Mouse (Mus musculus) forebrain, embryonic 14.5 days (tissue): ENCODE data around the gene C1qtnf12. TPM values are rescaled to one million over a fixed set of nuclear protein-coding genes. Genes with fewer than 3 reads are reported as not detected.

Experiments used
- ATAC-seq: fragments of 200-750 bp; cut with Nextera tagmentation; 2 replicates; pipeline ENCODE4 v1.8.0; 2017; ENCODE audit warnings: mild to moderate bottlenecking, moderate library complexity
- DNase-seq: peaks from one replicate; pipeline ENCODE4 v3.0.0-alpha.2; 2015; ENCODE audit warnings: low spot score
- H3K27ac ChIP-seq: fragments of 300-500 bp; sonication (generic); 2 replicates; pipeline ENCODE4 v1.5.1; 2014; ENCODE audit warnings: low read depth, mild to moderate bottlenecking, control low read depth, low read length, moderate library complexity
- H3K27me3 ChIP-seq: fragments of 300-500 bp; sonication (generic); replicated peaks from 2 replicates; pipeline ENCODE4 v1.6.1; 2014; ENCODE audit warnings: low read length, control low read depth, mixed read lengths; ENCODE audit not compliant: control insufficient read depth, insufficient read depth
- H3K36me3 ChIP-seq: fragments of 300-500 bp; sonication (generic); 2 replicates; pipeline ENCODE4 v1.6.1; 2014; ENCODE audit warnings: low read length, control low read depth; ENCODE audit not compliant: control insufficient read depth, insufficient read depth
- H3K4me1 ChIP-seq: fragments of 300-500 bp; sonication (generic); 2 replicates; pipeline ENCODE4 v1.6.1; 2014; ENCODE audit warnings: antibody characterized with exemption, low read length, control low read depth; ENCODE audit not compliant: control insufficient read depth, insufficient read depth
- H3K4me2 ChIP-seq: fragments of 300-500 bp; sonication (generic); 2 replicates; pipeline ENCODE4 v1.6.1; 2014; ENCODE audit warnings: mild to moderate bottlenecking, control low read depth, low read length
- H3K4me3 ChIP-seq: fragments of 300-500 bp; sonication (generic); 2 replicates; pipeline ENCODE4 v1.5.1; 2014; ENCODE audit warnings: low read depth, low read length, control low read depth
- H3K9ac ChIP-seq: fragments of 300-500 bp; sonication (generic); 2 replicates; pipeline ENCODE4 v1.6.1; 2014; ENCODE audit warnings: mild to moderate bottlenecking, low read length, control low read depth, moderate library complexity
- H3K9me3 ChIP-seq: fragments of 300-500 bp; sonication (generic); replicated peaks from 2 replicates; pipeline ENCODE4 v1.6.1; 2016; ENCODE audit warnings: low read length, control low read depth, mixed read lengths; ENCODE audit not compliant: control insufficient read depth
- WGBS: fragments of 180-500 bp; shearing (Covaris S2); extraction: QIAGEN DNeasy Blood & Tissue Kit; methylation state at CpG from one replicate; pipeline ENCODE4 v1.1.7; 2014; 5-methylcytosine and 5-hydroxymethylcytosine counted together
- polyA plus RNA-seq: library from polyadenylated mRNA; unstranded; fragments of >200 nt; fragmentation: Nextera tagmentation; extraction: Ambion mirVana; gene quantifications from 2 replicates; pipeline ENCODE4 v1.2.1, GENCODE M21; 2014

The C1qtnf12 gene
- polyA plus RNA-seq: 8.0 and 11.3 TPM in 2 replicates

- no peaks in the 10 kb centered on the region for H3K27me3 ChIP-seq
- H3K9me3 ChIP-seq: no peaks in the 10 kb centered on the region
- no peak within 1 kb of the TSS for H3K27ac ChIP-seq
- peak within 1 kb of the TSS; percentile 67 for H3K4me2 ChIP-seq
- DNase-seq (peak; percentile 29), ATAC-seq (peak; percentile 61)
- no peaks in the 10 kb centered on the region; the same call in 1 of the 2 replicates for H3K4me1 ChIP-seq
- under 1% methylated on average over 36 of the region's 42 CpGs for WGBS
- H3K9ac ChIP-seq: peak within 1 kb of the TSS; percentile 64
- H3K4me3 ChIP-seq: peak within 1 kb of the TSS; percentile 35
- H3K36me3 ChIP-seq: peaks cover 43% of the 10 kb centered on the region
Measured at GRCm38 (mm10) chr4:155962167-155962971, at the start of gene C1qtnf12. C1qtnf12 (plus strand) TSS chr4:155962318.

- DNase-seq (no peak), ATAC-seq (no peak)
- H3K4me1 ChIP-seq: no peaks in the 10 kb centered on the region
- H3K4me2 ChIP-seq: no peak overlapping the region
- no peak overlapping the region for H3K27ac ChIP-seq
- 80% methylated on average over 1 of the region's 1 CpGs for WGBS
- H3K9ac ChIP-seq: no peak overlapping the region
- H3K4me3 ChIP-seq: no peak overlapping the region
- no peaks in the 10 kb centered on the region for H3K27me3 ChIP-seq
- no peaks in the 10 kb centered on the region for H3K9me3 ChIP-seq
- no peaks in the 10 kb centered on the region for H3K36me3 ChIP-seq
Measured at GRCm38 (mm10) chr4:155932031-155932430, 30.1 kb upstream of the C1qtnf12 start.

DNA sequence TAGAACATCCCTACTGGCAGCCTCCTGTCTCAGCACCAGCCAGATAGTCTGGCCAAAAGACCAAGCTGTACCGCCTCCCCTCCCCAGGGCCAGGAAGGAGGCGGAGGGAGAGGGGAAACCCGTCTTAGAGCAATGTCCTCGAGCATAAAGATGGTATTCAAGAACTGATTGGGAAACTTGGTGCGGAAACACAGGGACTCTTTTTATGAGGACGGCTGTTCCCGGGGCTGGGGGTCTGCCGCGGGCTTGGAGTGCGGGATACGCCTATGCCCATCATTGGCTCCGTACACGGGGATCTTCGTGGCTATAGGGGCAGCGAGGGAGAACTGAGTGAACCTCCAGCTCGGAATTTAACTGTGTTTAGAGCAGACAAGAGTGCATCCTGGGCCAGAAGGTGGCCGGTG lies 19.1 kb upstream of the C1qtnf12 start:
- DNase-seq: no peak
- Histone ChIP-seq H3K36me3 (peaks cover 14% of the 10 kb centered on the region), H3K9me3 (no peaks in the 10 kb centered on the region), H3K4me1 (peaks cover 12% of the 10 kb centered on the region), H3K4me2 (peak overlapping the region; percentile 95), H3K9ac (peak overlapping the region; percentile 84), H3K4me3 (peak overlapping the region; percentile 98), H3K27ac (peak overlapping the region; percentile 63; the same call in 1 of the 2 replicates), H3K27me3 (no peaks in the 10 kb centered on the region)
- WGBS: under 1% methylated on average over 17 of the region's 17 CpGs
- ATAC-seq: peak; percentile 49

DNA sequence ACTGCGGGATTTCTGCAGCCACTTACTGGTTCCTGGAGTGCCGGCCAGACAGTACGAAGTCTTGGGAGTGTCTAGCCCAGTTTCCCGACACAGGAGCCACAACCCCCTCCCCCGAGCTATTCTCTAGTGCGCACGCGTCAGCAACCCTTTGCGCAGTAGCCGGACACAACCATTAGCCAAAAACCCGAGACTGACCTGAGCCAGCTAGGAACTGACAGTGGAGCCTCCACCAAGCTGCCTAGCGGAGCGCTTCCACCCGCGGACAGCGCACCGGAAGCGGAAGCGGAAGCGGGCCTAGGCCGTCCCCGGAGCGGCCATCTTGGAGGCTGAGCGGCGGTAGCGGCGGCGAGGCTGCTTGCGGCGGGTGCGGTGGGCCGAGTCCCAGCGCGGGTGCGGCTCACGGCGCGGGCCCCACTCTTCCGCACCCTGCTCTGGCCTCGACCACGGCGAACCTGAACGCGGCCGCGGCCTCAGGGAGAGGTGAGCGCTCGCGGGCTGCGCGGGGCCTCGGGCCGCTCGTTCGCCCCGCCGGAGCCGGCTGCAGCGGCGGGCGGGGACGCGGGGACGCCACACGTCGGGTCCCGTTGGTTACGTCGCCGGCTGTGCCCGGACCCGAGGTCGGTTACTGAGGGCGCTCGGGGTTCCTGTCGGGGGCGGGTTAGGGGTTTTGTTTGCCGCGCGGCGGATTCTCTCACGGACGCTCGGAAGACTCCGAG lies 18.4 kb upstream of the C1qtnf12 start, which contains the start of gene Ube2j2:
Gene Ube2j2, plus strand, starts transcription at position 298 of the 716 bp plus-strand sequence.
- Histone ChIP-seq H3K27ac (peak within 1 kb of the TSS; percentile 63; the same call in 1 of the 2 replicates), H3K36me3 (peaks cover 18% of the 10 kb centered on the region), H3K9ac (peak within 1 kb of the TSS; percentile 84), H3K4me2 (peak within 1 kb of the TSS; percentile 98), H3K9me3 (no peaks in the 10 kb centered on the region), H3K4me1 (peaks cover 12% of the 10 kb centered on the region), H3K27me3 (no peaks in the 10 kb centered on the region), H3K4me3 (peak within 1 kb of the TSS; percentile 98)
- under 1% methylated on average over 74 of the region's 85 CpGs for WGBS
- peak; percentile 99 for ATAC-seq
- peak; percentile 95 for DNase-seq

- peaks cover 12% of the 10 kb centered on the region for H3K4me1 ChIP-seq
- no peak overlapping the region for H3K27ac ChIP-seq
- H3K4me2 ChIP-seq: peak overlapping the region; percentile 98
- DNase-seq (no peak), ATAC-seq (peak; percentile 8)
- H3K4me3 ChIP-seq: peak overlapping the region; percentile 98
- peaks cover 24% of the 10 kb centered on the region for H3K36me3 ChIP-seq
- peak overlapping the region; percentile 84 for H3K9ac ChIP-seq
- WGBS: 1% methylated on average over 17 of the region's 17 CpGs
- no peaks in the 10 kb centered on the region for H3K27me3 ChIP-seq
- H3K9me3 ChIP-seq: no peaks in the 10 kb centered on the region
Measured at GRCm38 (mm10) chr4:155944271-155944670, 17.8 kb upstream of the C1qtnf12 start.

DNA sequence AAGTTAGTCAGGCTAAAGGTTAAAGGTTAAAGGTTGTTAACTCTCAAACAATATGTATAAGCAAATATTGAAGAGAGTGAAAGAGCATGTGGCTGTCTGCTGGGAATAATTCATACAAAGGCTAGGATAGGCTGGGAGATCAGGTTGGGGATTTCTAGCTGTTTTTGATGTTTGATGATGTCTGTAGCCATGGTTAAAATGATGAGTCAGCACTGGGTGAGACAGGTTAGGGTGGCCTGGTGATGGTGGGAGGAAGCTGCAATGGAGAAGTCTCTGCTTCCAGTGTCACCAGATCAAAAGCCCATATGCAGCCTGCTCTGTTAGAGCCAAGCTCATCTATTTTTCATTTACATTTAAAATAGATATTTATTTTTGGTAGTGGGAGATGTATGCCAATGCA lies 15.0 kb upstream of the C1qtnf12 start:
- no peak overlapping the region for H3K4me3 ChIP-seq
- peaks cover 12% of the 10 kb centered on the region for H3K4me1 ChIP-seq
- DNase-seq (no peak), ATAC-seq (no peak)
- H3K27ac ChIP-seq: no peak overlapping the region
- H3K9ac ChIP-seq: no peak overlapping the region
- peaks cover 52% of the 10 kb centered on the region for H3K36me3 ChIP-seq
- no peak overlapping the region for H3K4me2 ChIP-seq
- no peaks in the 10 kb centered on the region for H3K9me3 ChIP-seq
- H3K27me3 ChIP-seq: no peaks in the 10 kb centered on the region

- peaks cover 78% of the 10 kb centered on the region for H3K36me3 ChIP-seq
- 93% methylated on average over 6 of the region's 6 CpGs for WGBS
- H3K9ac ChIP-seq: no peak overlapping the region
- H3K4me3 ChIP-seq: no peak overlapping the region
- H3K27me3 ChIP-seq: no peaks in the 10 kb centered on the region
- DNase-seq (no peak), ATAC-seq (no peak)
- no peaks in the 10 kb centered on the region for H3K9me3 ChIP-seq
- H3K27ac ChIP-seq: no peak overlapping the region
- no peaks in the 10 kb centered on the region for H3K4me1 ChIP-seq
- no peak overlapping the region for H3K4me2 ChIP-seq
Measured at GRCm38 (mm10) chr4:155955491-155955890, 6.6 kb upstream of the C1qtnf12 start.

- Histone ChIP-seq H3K36me3 (peaks cover 50% of the 10 kb centered on the region), H3K27ac (no peak overlapping the region), H3K9ac (no peak overlapping the region), H3K4me2 (no peak overlapping the region), H3K4me1 (no peaks in the 10 kb centered on the region; the same call in 1 of the 2 replicates), H3K4me3 (no peak overlapping the region), H3K27me3 (no peaks in the 10 kb centered on the region), H3K9me3 (no peaks in the 10 kb centered on the region)
- WGBS: 5% methylated on average over 5 of the region's 5 CpGs
- DNase-seq (peak; percentile 91), ATAC-seq (peak; percentile 65)
Measured at GRCm38 (mm10) chr4:155959275-155959674, 2.8 kb upstream of the C1qtnf12 start.
